Mouse (Mus musculus): ENCODE data around the gene Scube1.

GRCm38 (mm10) chr15:83771346-83772053 lies 46.7 kb upstream of the Scube1 start:
- no peak for TF ChIP-seq CTCF (IDR thresholded peaks at IDR 0.05; ENCODE audit: control insufficient read depth, insufficient read depth, low read length)
- TF ChIP-seq POLR2A (IDR thresholded peaks at IDR 0.05; ENCODE audit: borderline replicate concordance, control insufficient read depth, low read depth, low read length): no peak

All from bone marrow, adult 2 months (tissue).